Mouse (Mus musculus): ENCODE measurements at regions not wholly inside any gene's neighbourhood (a gene's known extent, or its start where the extent isn't known, plus 50 kb on each side); places are given as distances from the start of the nearest gene placed in this dataset.
"Not testable (repeated sequence)": the region's sequence is repeated elsewhere in the genome, so short reads cannot be mapped to it uniquely, and the experiment has no call there.

DNA sequence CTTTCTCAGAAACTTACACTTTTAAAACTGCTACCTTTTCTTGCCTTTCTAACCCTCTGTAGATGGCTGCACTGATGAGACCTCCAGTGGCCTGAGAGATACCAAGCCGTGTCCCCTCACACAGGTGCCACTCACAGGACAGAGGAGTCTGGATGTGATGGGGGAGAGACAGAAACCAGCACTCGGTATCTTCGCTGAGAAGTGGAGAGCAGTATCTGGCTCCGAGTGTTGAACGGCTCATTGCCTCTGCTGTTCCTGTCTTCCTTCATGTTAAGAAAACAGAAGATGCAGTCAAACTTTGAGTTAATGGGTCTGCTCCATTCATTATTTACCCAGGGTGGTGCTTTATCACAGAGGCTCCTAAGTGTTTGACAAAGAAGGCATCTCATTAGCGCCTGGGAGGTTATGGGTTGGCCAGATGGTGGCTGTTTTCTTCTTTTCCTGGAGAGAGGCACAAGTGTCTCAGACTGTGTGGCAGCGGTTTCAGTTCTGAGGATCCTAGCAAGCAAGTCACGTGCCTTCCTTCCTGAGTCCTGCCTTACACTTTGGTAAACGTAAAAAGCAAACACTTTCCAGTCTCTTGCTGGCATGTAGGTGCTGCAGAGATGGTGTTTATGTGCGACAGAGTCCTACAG, 248.6 kb downstream of the Sec16b start:
- in situ Hi-C loops (cut with MboI, MseI): no loop called here

DNA sequence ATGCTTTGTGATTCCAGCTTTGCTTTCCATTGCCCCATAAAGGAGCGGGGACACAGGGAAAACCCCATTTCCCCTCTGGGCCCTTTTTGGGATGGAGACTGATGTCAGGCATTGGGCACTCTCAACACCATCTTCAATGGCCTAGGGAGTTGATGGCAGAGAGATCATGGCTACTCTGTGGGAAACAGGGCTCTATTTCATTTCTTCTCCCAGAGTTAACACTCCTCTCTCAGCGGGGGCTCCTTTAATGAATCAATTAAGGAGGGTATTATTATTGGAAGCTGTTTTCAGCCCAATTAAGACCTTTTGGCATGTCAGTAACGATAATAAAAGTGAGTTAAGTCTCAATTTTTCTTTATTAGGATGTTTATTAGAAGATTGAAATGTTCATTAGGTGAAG, 250.4 kb downstream of the Sec16b start:
- in situ Hi-C loops (cut with MboI, MseI): no loop called here

DNA sequence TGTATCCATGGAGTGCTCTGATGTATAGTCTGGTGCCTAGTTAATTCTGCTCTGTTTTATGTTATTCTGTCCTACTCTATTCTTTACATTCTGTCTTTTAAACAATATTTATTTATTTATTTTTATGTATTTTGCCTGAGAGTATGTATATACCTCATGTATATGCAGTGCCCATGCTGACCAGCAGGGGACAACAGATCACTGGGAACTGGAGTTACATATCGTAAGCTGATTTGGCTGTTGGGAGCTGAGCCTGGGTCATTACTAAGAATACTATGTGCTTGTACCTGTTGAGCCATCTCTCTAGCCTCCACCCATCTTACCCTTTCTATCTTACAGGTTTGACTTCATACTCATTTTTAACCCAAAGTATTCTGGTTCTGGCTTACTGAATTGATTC, 251.8 kb downstream of the Sec16b start:
- in situ Hi-C loops (cut with MboI, MseI): no loop called here

DNA sequence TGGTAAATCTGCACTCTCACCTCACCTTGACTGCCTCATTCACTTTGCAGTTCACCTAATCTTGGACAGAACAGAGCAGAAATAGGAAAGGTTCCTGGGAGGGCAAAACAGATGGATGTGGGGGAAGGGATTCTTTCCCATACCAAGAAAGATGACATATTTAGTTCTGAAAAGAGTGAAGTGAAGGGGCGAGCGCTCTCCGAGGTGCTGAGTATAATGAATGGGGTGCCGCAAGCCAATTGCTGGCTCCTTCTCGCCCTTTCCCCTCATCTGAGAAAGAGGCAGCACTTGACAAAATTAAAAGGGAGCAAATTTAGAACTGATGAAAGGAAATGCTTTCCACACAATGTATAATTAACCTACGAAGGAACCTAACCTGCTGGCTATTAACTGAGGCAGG, 261.7 kb downstream of the Sec16b start:
- in situ Hi-C loops (cut with MboI, MseI): no loop called here

DNA sequence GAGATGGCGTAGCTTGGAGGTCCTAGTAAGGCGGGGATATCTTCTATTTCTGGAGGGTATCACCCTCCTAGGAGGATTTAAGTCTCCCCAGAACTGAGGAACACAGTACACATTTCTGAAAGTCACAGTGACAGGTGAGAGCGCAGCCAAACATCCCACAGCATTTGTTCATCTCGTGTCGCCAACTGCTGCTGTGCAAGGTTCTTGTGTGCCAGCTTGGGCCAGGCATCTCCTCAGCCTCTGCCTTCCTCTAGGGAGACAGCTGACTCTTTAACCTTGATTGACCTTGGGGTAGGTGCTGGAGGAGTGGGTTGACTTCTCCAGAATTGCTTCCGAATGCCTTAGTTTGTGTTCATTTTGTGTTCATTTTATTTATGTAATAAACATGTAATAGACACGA, 291.2 kb downstream of the Sec16b start:
- in situ Hi-C loops (cut with MboI, MseI): no loop called here

- in situ Hi-C loops (cut with MboI, MseI): no loop called here
Observed at GRCm38 (mm10) chr1:157798561-157799553, 292.3 kb downstream of the Sec16b start.

DNA sequence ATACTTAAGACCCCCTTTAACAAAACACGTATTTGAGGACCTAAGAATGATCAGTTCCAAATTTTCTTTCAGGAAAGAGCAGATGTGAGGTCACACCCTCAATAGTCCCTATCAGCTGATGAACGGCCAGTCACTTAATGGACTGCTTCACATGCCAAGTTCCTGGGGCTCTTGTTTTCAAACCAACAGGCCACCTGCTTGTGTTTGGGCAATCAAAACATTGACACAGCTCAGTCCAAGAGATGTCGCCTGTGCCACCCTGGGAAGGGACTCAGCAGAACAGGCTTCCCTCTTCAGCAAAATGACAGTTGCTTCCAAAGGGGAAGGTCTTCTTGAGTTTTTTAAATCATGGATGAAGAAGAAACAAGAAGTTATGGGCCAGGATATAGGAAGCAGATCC, 294.6 kb downstream of the Sec16b start:
- in situ Hi-C loops (cut with MboI, MseI): no loop called here

- in situ Hi-C loops (cut with MboI, MseI): no loop called here
Observed at GRCm38 (mm10) chr1:157804229-157804628, 297.7 kb downstream of the Sec16b start.

GRCm38 (mm10) chr1:157806296-157806695, 299.8 kb downstream of the Sec16b start:
- in situ Hi-C loops (cut with MboI, MseI): no loop called here

GRCm38 (mm10) chr1:157809674-157810471, 303.3 kb downstream of the Sec16b start:
- in situ Hi-C loops (cut with MboI, MseI): no loop called here

GRCm38 (mm10) chr1:157810657-157811056, 304.1 kb downstream of the Sec16b start:
- in situ Hi-C loops (cut with MboI, MseI): no loop called here

- in situ Hi-C loops (cut with MboI, MseI): no loop called here
Observed at GRCm38 (mm10) chr1:157827966-157828365, 321.4 kb downstream of the Sec16b start.

GRCm38 (mm10) chr1:157831511-157831910, 325.0 kb downstream of the Sec16b start:
- in situ Hi-C loops (cut with MboI, MseI): no loop called here

DNA sequence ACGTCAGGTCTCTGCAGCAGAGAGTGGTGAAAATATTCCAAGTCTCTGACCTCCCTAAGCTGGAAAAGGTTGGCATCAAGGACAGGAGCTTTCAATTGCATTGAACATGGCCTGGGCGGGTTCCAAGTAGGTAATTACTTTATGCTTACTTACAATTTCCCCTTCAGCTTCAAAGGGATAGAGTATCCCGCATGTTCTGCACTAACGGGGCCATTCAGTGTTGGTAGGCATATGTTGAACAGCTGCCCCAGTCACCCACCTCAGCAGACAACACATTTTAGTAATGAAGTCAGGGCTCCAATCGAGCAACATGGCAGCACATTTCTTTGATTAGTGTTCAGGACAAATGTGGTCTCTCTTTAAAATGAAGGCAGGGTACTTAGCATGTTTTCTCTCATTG, 366.2 kb downstream of the Sec16b start:
- in situ Hi-C loops (cut with MboI, MseI): no loop called here

DNA sequence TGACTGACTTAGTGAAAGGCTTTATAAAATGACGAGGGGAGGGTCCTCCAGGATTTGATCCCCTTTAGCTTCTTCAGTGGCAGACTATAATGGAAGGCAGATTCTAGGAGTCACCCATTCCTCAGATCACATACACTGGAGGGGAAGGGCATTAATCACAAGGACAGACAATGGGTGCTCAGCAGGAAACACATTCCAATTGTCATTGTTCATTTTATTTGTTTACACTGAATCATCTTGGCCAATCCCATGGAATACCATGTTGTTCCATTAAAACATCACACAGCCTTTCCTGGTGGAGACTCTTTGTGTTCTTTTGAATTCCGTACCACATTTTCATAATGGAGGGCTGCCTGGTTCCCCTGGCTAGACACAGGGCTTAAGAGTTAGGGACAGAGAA, 368.5 kb downstream of the Sec16b start:
- in situ Hi-C loops (cut with MboI, MseI): no loop called here

- in situ Hi-C loops (cut with MboI, MseI): not testable (repeated sequence)
Observed at GRCm38 (mm10) chr1:157877117-157877516, 370.6 kb downstream of the Sec16b start.

- in situ Hi-C loops (cut with MboI, MseI): no loop called here
Observed at GRCm38 (mm10) chr1:157887146-157887545, 380.6 kb downstream of the Sec16b start.

GRCm38 (mm10) chr1:157888573-157888972, 382.0 kb downstream of the Sec16b start:
- in situ Hi-C loops (cut with MboI, MseI): no loop called here

GRCm38 (mm10) chr1:157906168-157906567, 399.6 kb downstream of the Sec16b start:
- in situ Hi-C loops (cut with MboI, MseI): no loop called here

DNA sequence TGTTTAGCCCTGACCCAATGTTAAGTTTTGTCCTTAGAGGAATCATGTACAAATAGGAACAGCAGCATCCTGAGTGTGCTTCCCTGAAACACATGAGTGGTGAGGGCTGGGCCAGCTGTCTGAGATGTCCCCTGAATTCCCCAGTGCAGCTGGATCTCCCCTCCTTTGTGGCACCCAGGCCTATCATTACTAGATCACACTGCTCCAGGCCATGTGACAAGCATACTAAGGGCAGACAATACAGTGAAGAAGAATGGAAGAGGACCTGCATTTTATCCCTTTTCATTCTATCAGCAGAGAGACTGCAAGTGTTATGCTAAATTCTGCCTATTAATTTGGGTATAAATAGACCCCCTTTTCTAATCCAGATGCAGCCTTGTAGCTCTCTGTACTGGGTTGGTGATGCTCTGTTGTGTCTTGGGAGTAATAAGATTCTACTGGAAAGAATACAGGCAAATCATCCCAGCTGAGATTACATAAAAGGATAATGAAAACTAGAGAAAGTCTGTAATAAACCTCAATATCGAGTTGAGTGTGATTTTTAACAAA, 418.3 kb downstream of the Brinp2 start:
- in situ Hi-C loops (cut with MboI, MseI): no loop called here

DNA sequence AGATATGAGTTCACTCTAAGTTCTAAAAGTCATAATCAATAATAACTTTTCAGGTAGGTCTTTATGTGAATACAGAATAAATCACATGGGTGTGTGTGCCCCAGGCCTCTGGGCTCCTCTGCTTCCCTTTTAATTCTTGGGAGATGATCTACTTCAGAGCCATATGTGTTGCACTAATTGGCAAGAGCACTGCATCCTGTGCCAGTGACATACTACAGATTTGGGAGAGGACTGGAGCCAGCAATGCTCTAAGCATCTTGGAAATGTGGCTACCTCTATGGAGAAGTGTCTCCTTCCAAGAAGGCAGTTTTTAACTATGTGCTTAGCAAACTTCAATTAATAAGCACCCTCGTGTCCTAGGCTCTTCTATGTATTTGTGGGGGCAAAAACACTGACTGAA, 416.6 kb downstream of the Brinp2 start:
- in situ Hi-C loops (cut with MboI, MseI): no loop called here

DNA sequence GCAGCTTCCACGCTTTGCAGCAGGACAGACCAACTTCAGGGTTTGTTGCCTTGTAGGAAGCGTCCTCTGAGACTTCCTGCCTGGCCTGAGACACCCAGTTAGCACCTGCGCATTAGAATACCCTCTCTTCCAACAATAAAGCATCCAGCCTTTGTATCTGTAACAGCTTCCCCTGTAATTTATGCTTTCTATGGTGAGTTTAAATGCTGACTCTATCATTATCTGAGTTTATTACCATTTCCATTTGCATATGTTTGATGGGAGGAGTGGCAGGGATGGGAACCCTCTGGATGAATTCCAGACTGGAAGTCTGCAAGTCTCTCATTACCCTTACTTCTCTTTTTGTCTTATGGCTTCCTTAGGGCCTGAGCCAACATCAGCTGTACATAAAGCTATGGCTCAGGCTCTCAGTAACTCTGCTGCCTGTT, 415.8 kb downstream of the Brinp2 start:
- in situ Hi-C loops (cut with MboI, MseI): no loop called here

Data from T-helper 2 cell (primary cell).